ENCODE assay signal across 33 mouse cellular contexts in genomic region chr10:5981433-5981832, GRCm38 (mm10). TPM values are rescaled to one million over a fixed set of nuclear protein-coding genes. Genes with fewer than 3 reads are reported as not detected.
"Had no signal": no experiment of that assay in that cellular context is flagged by ENCODE, and none has a peak within 500 bp of the region (broad histone marks: within the 10 kb centered on the region; RNA-seq: fewer than 3 reads in every experiment).

No protein-coding gene starts in this region.

- H3K4me1 ChIP-seq: limb, embryonic 10.5 days; limb, embryonic 12.5 days; limb, embryonic 13.5 days; limb, embryonic 15.5 days; liver, embryonic 12.5 days; liver, embryonic 13.5 days; liver, embryonic 15.5 days; lung, embryonic 15.5 days; megakaryocyte, embryonic 14.5 days; midbrain, embryonic 10.5 days; midbrain, embryonic 12.5 days; midbrain, embryonic 13.5 days; midbrain, embryonic 15.5 days had no signal

- H3K27ac ChIP-seq: left cerebral cortex, adult 2 months; limb, embryonic 10.5 days; limb, embryonic 12.5 days; limb, embryonic 13.5 days; limb, embryonic 15.5 days; liver, embryonic 12.5 days; liver, embryonic 13.5 days; liver, embryonic 14.5 days; liver, embryonic 15.5 days; lung, embryonic 15.5 days; macrophage; midbrain, embryonic 10.5 days; midbrain, embryonic 12.5 days; midbrain, embryonic 13.5 days; midbrain, embryonic 15.5 days had no signal

- H3K36me3 ChIP-seq: limb, embryonic 10.5 days; limb, embryonic 12.5 days; limb, embryonic 13.5 days; limb, embryonic 15.5 days; liver, embryonic 12.5 days; liver, embryonic 13.5 days; liver, embryonic 15.5 days; lung, embryonic 15.5 days; midbrain, embryonic 10.5 days; midbrain, embryonic 12.5 days; midbrain, embryonic 13.5 days; midbrain, embryonic 15.5 days had no signal

- H3K9ac ChIP-seq: limb, embryonic 12.5 days; limb, embryonic 13.5 days; limb, embryonic 15.5 days; liver, embryonic 12.5 days; liver, embryonic 13.5 days; liver, embryonic 14.5 days; liver, embryonic 15.5 days; liver, postnatal 0 days; lung, embryonic 14.5 days; lung, embryonic 15.5 days; midbrain, embryonic 12.5 days; midbrain, embryonic 13.5 days; midbrain, embryonic 15.5 days had no signal

- H3K9me3 ChIP-seq: limb, embryonic 12.5 days; limb, embryonic 13.5 days; limb, embryonic 15.5 days; liver, embryonic 12.5 days; liver, embryonic 13.5 days; liver, embryonic 15.5 days; lung, embryonic 15.5 days; midbrain, embryonic 10.5 days; midbrain, embryonic 12.5 days; midbrain, embryonic 13.5 days; midbrain, embryonic 15.5 days had no signal

- DNase-seq: left cerebral cortex, postnatal 4 days; liver; liver, embryonic 13.5 days; liver, postnatal 0 days; lung, adult 18-20 months; lung, adult 2 months; lung, embryonic 14.5 days; lung, postnatal 10 days; lung, postnatal 14 days; lung, postnatal 36 days; lung, postnatal 4 days; midbrain, embryonic 14.5 days had no signal

- H3K27me3 ChIP-seq: limb, embryonic 12.5 days; limb, embryonic 13.5 days; limb, embryonic 15.5 days; liver, embryonic 12.5 days; liver, embryonic 13.5 days; liver, embryonic 15.5 days; lung, embryonic 15.5 days; megakaryocyte, embryonic 14.5 days; midbrain, embryonic 12.5 days; midbrain, embryonic 13.5 days; midbrain, embryonic 15.5 days had no signal

- H3K4me3 ChIP-seq: left cerebral cortex, adult 2 months; limb, embryonic 10.5 days; limb, embryonic 12.5 days; limb, embryonic 13.5 days; limb, embryonic 15.5 days; liver, embryonic 12.5 days; liver, embryonic 13.5 days; liver, embryonic 15.5 days; lung, embryonic 15.5 days; megakaryocyte, embryonic 14.5 days; midbrain, embryonic 10.5 days; midbrain, embryonic 12.5 days; midbrain, embryonic 13.5 days; midbrain, embryonic 15.5 days; myocyte had no signal

- H3K4me2 ChIP-seq: limb, embryonic 12.5 days; limb, embryonic 13.5 days; limb, embryonic 15.5 days; liver, embryonic 11.5 days; liver, embryonic 12.5 days; liver, embryonic 13.5 days; liver, embryonic 15.5 days; lung, embryonic 14.5 days; lung, embryonic 15.5 days; midbrain, embryonic 11.5 days; midbrain, embryonic 12.5 days; midbrain, embryonic 13.5 days; midbrain, embryonic 15.5 days had no signal

- ATAC-seq: liver, embryonic 12.5 days; liver, postnatal 0 days; lung, postnatal 0 days; midbrain, embryonic 13.5 days; midbrain, embryonic 15.5 days; midbrain, embryonic 16.5 days had no signal

RNA-seq across cellular contexts. Expression of gene Rgs17, which starts 59.2 kb away (rescaled TPM):
- polyA plus RNA-seq: liver, adult 2 months; macrophage had no signal
